Mouse (Mus musculus) cerebellum, adult 2 months (tissue): ENCODE data around the gene Znrf4. TPM values are rescaled to one million over a fixed set of nuclear protein-coding genes. Genes with fewer than 3 reads are reported as not detected.
"Not testable (repeated sequence)": the region's sequence is repeated elsewhere in the genome, so short reads cannot be mapped to it uniquely, and the experiment has no call there.

ENCODE experiments used
- DNase-seq, 2 experiments: peaks; one replicate each; pipeline ENCODE4 v3.0.0; 2021
- H3K27ac ChIP-seq: fragments of 200-500 bp; 2 replicates; pipeline ENCODE4 v1.5.1; 2012; ENCODE audit warnings: low read length, control low read depth, inconsistent platforms; ENCODE audit not compliant: insufficient read depth
- H3K27me3 ChIP-seq: fragments of 200-500 bp; 2 replicates; pipeline ENCODE4 v1.6.1; 2012; ENCODE audit warnings: inconsistent platforms, mild to moderate bottlenecking, low read length, moderate library complexity; ENCODE audit not compliant: control insufficient read depth, insufficient read depth
- H3K4me1 ChIP-seq: fragments of 200-500 bp; 2 replicates; pipeline ENCODE4 v1.6.1; 2011; ENCODE audit warnings: low read length; ENCODE audit not compliant: control insufficient read depth, insufficient read depth
- H3K4me3 ChIP-seq: fragments of 200-500 bp; replicated peaks from 2 replicates; pipeline ENCODE3; 2011; ENCODE audit warnings: mild to moderate bottlenecking, low read depth, low read length, control low read depth; ENCODE audit not compliant: insufficient read depth
- CTCF ChIP-seq: fragments of 200-500 bp; IDR thresholded peaks from 2 replicates; pipeline ENCODE4 v1.5.1; 2011; ENCODE audit warnings: low read depth, mild to moderate bottlenecking, control low read depth, low read length, moderate library complexity, borderline replicate concordance; ENCODE audit not compliant: insufficient read depth
- POLR2A ChIP-seq: fragments of 200-500 bp; IDR thresholded peaks from 2 replicates; pipeline ENCODE4 v1.6.1; 2011; ENCODE audit warnings: low read length, control low read depth, borderline replicate concordance; ENCODE audit not compliant: insufficient read depth
- WGBS: fragments of 180-500 bp; shearing (Covaris S2); methylation state at CpG from one replicate; pipeline ENCODE4 v1.1.7; 2018; 5-methylcytosine and 5-hydroxymethylcytosine counted together
- polyA plus RNA-seq: library from polyadenylated mRNA; depleted of rRNA; stranded (reverse); fragments of >200 nt; gene quantifications from 2 replicates; pipeline ENCODE4 v1.2.3, GENCODE M21; 2012

The Znrf4 gene
- polyA plus RNA-seq, 1 experiment = not detected

GRCm38 (mm10) chr17:56509021-56509640 is 3.1 kb downstream of the Znrf4 start:
- 49% methylated on average over 10 of the region's 10 CpGs for WGBS
- Histone ChIP-seq H3K27ac (no peak overlapping the region), H3K27me3 (no peaks in the 10 kb centered on the region), H3K4me1 (peaks cover 13% of the 10 kb centered on the region), H3K4me3 (no peak overlapping the region)
- DNase-seq = peak in 1 of 2 experiments; percentile 11
- TF ChIP-seq CTCF (no peak), POLR2A (no peak)

- 1% methylated on average over 42 of the region's 42 CpGs for WGBS
- no peaks in the 10 kb centered on the region for H3K27me3 ChIP-seq
- TF ChIP-seq CTCF (no peak), POLR2A (peak; percentile 26; the same call in 1 of the 2 replicates)
- peak; percentile 96 to 99 for DNase-seq
- H3K27ac ChIP-seq = peak overlapping the region; percentile 84
- peak overlapping the region; percentile 66 for H3K4me3 ChIP-seq
- peaks cover 15% of the 10 kb centered on the region for H3K4me1 ChIP-seq
Observed at GRCm38 (mm10) chr17:56507161-56508068, 4.8 kb downstream of the Znrf4 start.

- Histone ChIP-seq H3K4me3 (peak overlapping the region; percentile 10), H3K27me3 (no peaks in the 10 kb centered on the region), H3K4me1 (peaks cover 21% of the 10 kb centered on the region), H3K27ac (peak overlapping the region; percentile 84; the same call in 1 of the 2 replicates)
- WGBS = 65% methylated on average over 15 of the region's 15 CpGs
- TF ChIP-seq CTCF = no peak
- TF ChIP-seq POLR2A = no peak
- no peak for DNase-seq
Observed at GRCm38 (mm10) chr17:56506417-56507065, 5.7 kb downstream of the Znrf4 start.

GRCm38 (mm10) chr17:56505401-56505800 is 6.8 kb downstream of the Znrf4 start:
- TF ChIP-seq POLR2A (no peak), CTCF (no peak)
- WGBS = 96% methylated on average over 10 of the region's 10 CpGs
- no peaks in the 10 kb centered on the region for H3K27me3 ChIP-seq
- no peak for DNase-seq
- H3K4me1 ChIP-seq = peaks cover 28% of the 10 kb centered on the region
- H3K27ac ChIP-seq = no peak overlapping the region
- no peak overlapping the region for H3K4me3 ChIP-seq

GRCm38 (mm10) chr17:56502526-56502925 is 9.7 kb downstream of the Znrf4 start:
- Histone ChIP-seq H3K4me3 (no peak overlapping the region), H3K27me3 (no peaks in the 10 kb centered on the region), H3K4me1 (peaks cover 21% of the 10 kb centered on the region), H3K27ac (no peak overlapping the region)
- 13% methylated on average over 9 of the region's 9 CpGs for WGBS
- DNase-seq = peak; percentile 78 to 80
- TF ChIP-seq POLR2A (no peak), CTCF (peak; percentile 33; the same call in 1 of the 2 replicates)

GRCm38 (mm10) chr17:56501635-56502400 is 10.4 kb downstream of the Znrf4 start:
- not testable (repeated sequence) for DNase-seq, H3K27me3 ChIP-seq, H3K4me3 ChIP-seq, H3K27ac ChIP-seq
- peaks cover 20% of the 10 kb centered on the region for H3K4me1 ChIP-seq
- WGBS = 23% methylated on average over 2 of the region's 2 CpGs

GRCm38 (mm10) chr17:56499229-56499628 is 13.0 kb downstream of the Znrf4 start:
- H3K4me1 ChIP-seq = peaks cover 15% of the 10 kb centered on the region; the same call in 1 of the 2 replicates

More at GRCm38 (mm10) chr17:56499229-56499628, 13.0 kb downstream of the Znrf4 start:
- WGBS = 65% methylated on average over 5 of the region's 5 CpGs
- no peaks in the 10 kb centered on the region for H3K27me3 ChIP-seq
- no peak for TF ChIP-seq POLR2A
- TF ChIP-seq CTCF = no peak
- no peak for DNase-seq
- no peak overlapping the region for H3K4me3 ChIP-seq
- H3K27ac ChIP-seq = no peak overlapping the region
